27 mouse cellular contexts compared by ENCODE assay signal in the genomic region with DNA sequence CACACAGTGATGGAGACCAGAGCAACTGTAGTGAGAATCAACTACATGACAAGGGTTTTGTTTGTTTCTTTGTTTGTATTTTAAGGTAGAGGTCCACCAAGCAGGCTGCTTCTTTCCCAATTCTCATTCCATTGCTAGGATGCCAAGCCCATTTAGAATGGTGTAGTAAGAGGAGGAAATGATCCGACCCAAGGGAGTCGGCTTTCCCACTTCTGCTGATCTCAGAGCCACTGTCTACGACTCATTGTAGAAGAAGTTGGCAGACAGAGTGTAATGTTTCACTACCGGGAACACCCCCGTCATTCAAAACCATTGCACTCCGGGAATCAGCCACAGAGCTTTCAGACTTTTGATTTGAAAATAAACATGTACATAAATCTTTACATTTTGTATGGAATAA. TPM values are rescaled to one million over a fixed set of nuclear protein-coding genes. Genes with fewer than 3 reads are reported as not detected.
DNase-seq lines count a peak whose midpoint lies in the region; ATAC-seq and TF ChIP-seq lines count a peak whose summit lies in the region.
"Had no signal": no experiment of that assay in that cellular context is flagged by ENCODE, and none has a peak within 500 bp of the region (broad histone marks: within the 10 kb centered on the region; RNA-seq: fewer than 3 reads in every experiment).

No protein-coding gene starts in this region.

- in situ Hi-C loops in Patski (cut with MboI; ENCODE audit: low pct_unique_long_range_greater_than_20kb), result no loop called here

- CTCF ChIA-PET in Patski (lab: Charles Lee), result no interaction called here

- no peak overlapping the region for H3K9ac ChIP-seq in heart, embryonic 12.5 days
- H3K9ac ChIP-seq: embryonic facial prominence, embryonic 13.5 days; forebrain, embryonic 12.5 days; heart, embryonic 13.5 days; hindbrain, embryonic 14.5 days had no signal

- peaks cover 70% of the 10 kb centered on the region for H3K36me3 ChIP-seq in heart, embryonic 10.5 days
- peaks cover 62% of the 10 kb centered on the region for H3K36me3 ChIP-seq in heart, embryonic 12.5 days

- H3K9me3 ChIP-seq in heart, embryonic 10.5 days, result no peaks in the 10 kb centered on the region
- no peaks in the 10 kb centered on the region for H3K9me3 ChIP-seq in heart, embryonic 12.5 days (replicated peaks)
- H3K9me3 ChIP-seq: embryonic facial prominence, embryonic 10.5 days; embryonic facial prominence, embryonic 13.5 days; forebrain, embryonic 12.5 days; heart, embryonic 13.5 days had no signal

- H3K4me1 ChIP-seq in heart, embryonic 10.5 days, result peaks cover 6% of the 10 kb centered on the region; the same call in 1 of the 2 replicates
- peaks cover 4% of the 10 kb centered on the region for H3K4me1 ChIP-seq in heart, embryonic 12.5 days (replicated peaks)

- no peaks in the 10 kb centered on the region for H3K27me3 ChIP-seq in heart, embryonic 10.5 days (ENCODE audit: insufficient read depth, poor library complexity, severe bottlenecking)
- no peaks in the 10 kb centered on the region for H3K27me3 ChIP-seq in heart, embryonic 12.5 days (replicated peaks)
- no peaks in the 10 kb centered on the region for H3K27me3 ChIP-seq in Patski
- H3K27me3 ChIP-seq: embryonic facial prominence, embryonic 13.5 days; forebrain, embryonic 12.5 days; heart, embryonic 13.5 days had no signal

- no peak for ATAC-seq in heart, embryonic 12.5 days (ENCODE audit: insufficient number of reproducible peaks, low FRiP score)
- ATAC-seq in Patski, result peak; percentile 45
- ATAC-seq: forebrain, embryonic 16.5 days; hindbrain, postnatal 0 days; inflammation-experienced regulatory T-cells, adult 6 months; intestine, embryonic 16.5 days had no signal

- H3K27ac ChIP-seq in heart, embryonic 10.5 days, result no peak overlapping the region
- H3K27ac ChIP-seq in heart, embryonic 12.5 days (ENCODE audit: poor library complexity, severe bottlenecking), result no peak overlapping the region
- H3K27ac ChIP-seq: embryonic facial prominence, embryonic 10.5 days; embryonic facial prominence, embryonic 13.5 days; forebrain, embryonic 12.5 days; heart, adult 2 months; heart, embryonic 13.5 days; hindbrain, embryonic 14.5 days; hindbrain, postnatal 0 days had no signal

- no peak for TF ChIP-seq CTCF in Patski (IDR thresholded peaks at IDR 0.05)

- POLR2A ChIA-PET in Patski (lab: Charles Lee), result no interaction called here

- DNase-seq in heart, embryonic 10.5 days (ENCODE audit: low spot score), result peak; percentile 35
- DNase-seq in Patski (ENCODE audit: low read depth, low spot score), result no peak
- peak; percentile 45 for DNase-seq in fibroblast of lung, adult 2 months (ENCODE audit: low read depth)
- DNase-seq in testis, postnatal 14 days (ENCODE audit: low spot score), result no peak
- no peak for DNase-seq in right cerebral cortex, postnatal 36 days (ENCODE audit: low spot score in 2 of 2)
- DNase-seq: adrenal gland, adult 8-10 months; adrenal gland, postnatal 25 days; cerebellum, adult 11-12 months; cerebellum, adult 8-10 months; cerebellum, postnatal 10 days; cerebellum, postnatal 36 days; embryo, embryonic 11 days; gastrocnemius, postnatal 25 days; heart, adult 2 months; heart, postnatal 14 days; heart, postnatal 4 days; kidney, adult 18-20 months had no signal

- no peak overlapping the region for H3K4me3 ChIP-seq in heart, embryonic 10.5 days
- no peak overlapping the region for H3K4me3 ChIP-seq in heart, embryonic 12.5 days
- H3K4me3 ChIP-seq: embryonic facial prominence, embryonic 10.5 days; embryonic facial prominence, embryonic 13.5 days; forebrain, embryonic 12.5 days; heart, adult 2 months; heart, embryonic 13.5 days had no signal

- 90% methylated on average over 6 of the region's 6 CpGs for WGBS in heart, embryonic 10.5 days
- 90% methylated on average over 6 of the region's 6 CpGs for WGBS in heart, embryonic 12.5 days

- H3K4me2 ChIP-seq in heart, embryonic 12.5 days, result no peak overlapping the region
- H3K4me2 ChIP-seq: embryonic facial prominence, embryonic 13.5 days; forebrain, embryonic 12.5 days; heart, embryonic 13.5 days; hindbrain, embryonic 14.5 days had no signal

RNA-seq across cellular contexts. Expression of gene Rab23, which starts 4.8 kb away (rescaled TPM):
- 16.1 and 18.1 TPM in 2 replicates for polyA plus RNA-seq in heart, embryonic 10.5 days (2016; fragmentation: Nextera tagmentation; extraction: Ambion mirVana)
- polyA plus RNA-seq in heart, embryonic 12.5 days (2016; fragmentation: Nextera tagmentation; extraction: Ambion mirVana), result 14.7 and 18.9 TPM in 2 replicates
- polyA plus RNA-seq in Patski (2021), result 23.3 TPM

RNA-seq across cellular contexts. Expression of gene Bag2, which starts 33.1 kb away (rescaled TPM):
- polyA plus RNA-seq in heart, embryonic 10.5 days (2016; fragmentation: Nextera tagmentation; extraction: Ambion mirVana), result 104 and 115 TPM in 2 replicates
- polyA plus RNA-seq in heart, embryonic 12.5 days (2016; fragmentation: Nextera tagmentation; extraction: Ambion mirVana), result 80.2 and 83.1 TPM in 2 replicates
- 194 TPM for polyA plus RNA-seq in Patski (2021)

RNA-seq across cellular contexts. Expression of gene Prim2, which starts 54.9 kb away (rescaled TPM):
- 30.1 and 35.0 TPM in 2 replicates for polyA plus RNA-seq in heart, embryonic 10.5 days (2016; fragmentation: Nextera tagmentation; extraction: Ambion mirVana)
- polyA plus RNA-seq in heart, embryonic 12.5 days (2016; fragmentation: Nextera tagmentation; extraction: Ambion mirVana), result 20.9 and 22.3 TPM in 2 replicates
- polyA plus RNA-seq in Patski (2021), result 16.8 TPM

Comparison
In these comparisons a context has a peak if more than half of its experiments do, and no peak if none do; other contexts are left out.
1. DNase-seq: peak in heart, embryonic 10.5 days (single experiment) and fibroblast of lung, adult 2 months (single experiment); none in Patski (single experiment), testis, postnatal 14 days (single experiment) and right cerebral cortex, postnatal 36 days (0 of 2).